In genomic region chr6:134916641-134917040, GRCm38 (mm10) we compare ENCODE assay signal across 8 mouse cellular contexts. TPM values are rescaled to one million over a fixed set of nuclear protein-coding genes. Genes with fewer than 3 reads are reported as not detected.
DNase-seq lines count a peak whose midpoint lies in the region; ATAC-seq and TF ChIP-seq lines count a peak whose summit lies in the region.

No protein-coding gene starts in this region.

- no peak for TF ChIP-seq CTCF in E14TG2a.4 (conservative IDR thresholded peaks at IDR 0.05; ENCODE audit: low read length)
- no peak for TF ChIP-seq CTCF in kidney, postnatal 0 days (IDR thresholded peaks at IDR 0.05; ENCODE audit: low read depth)

- peak overlapping the region; percentile 68 for H3K9ac ChIP-seq in heart, embryonic 11.5 days (ENCODE audit: low read depth, low read length)
- H3K9ac ChIP-seq in kidney, postnatal 0 days (ENCODE audit: low read depth, low read length), result peak overlapping the region; percentile 68
- peak overlapping the region; percentile 37; the same call in 1 of the 2 replicates for H3K9ac ChIP-seq in midbrain, embryonic 12.5 days (replicated peaks)

- no peak for ATAC-seq in heart, embryonic 11.5 days (replicated peaks; ENCODE audit: insufficient number of reproducible peaks, low FRiP score, low TSS enrichment)
- ATAC-seq in kidney, postnatal 0 days (replicated peaks; ENCODE audit: low FRiP score, low read depth), result no peak
- no peak for ATAC-seq in midbrain, embryonic 12.5 days (ENCODE audit: low FRiP score, low read depth)

- no peaks in the 10 kb centered on the region for H3K36me3 ChIP-seq in E14TG2a.4 (ENCODE audit: insufficient read depth, low read length)
- H3K36me3 ChIP-seq in heart, embryonic 11.5 days (ENCODE audit: control insufficient read depth, insufficient read depth, low read length), result no peaks in the 10 kb centered on the region
- H3K36me3 ChIP-seq in kidney, postnatal 0 days (ENCODE audit: insufficient read depth, low read length), result no peaks in the 10 kb centered on the region
- no peaks in the 10 kb centered on the region for H3K36me3 ChIP-seq in midbrain, embryonic 12.5 days

- DNase-seq in T-cell, adult 2 months (ENCODE audit: low spot score), result peak; percentile 57
- DNase-seq in kidney, postnatal 0 days (ENCODE audit: low spot score), result peak; percentile 43
- peak; percentile 66 to 79 for DNase-seq in thymus, postnatal 36 days
- DNase-seq in left cerebral cortex, postnatal 14 days (ENCODE audit: low spot score in 2 of 2), result no peak
- no peak for DNase-seq in urinary bladder, postnatal 10 days (ENCODE audit: low spot score)

- no peak overlapping the region for H3K27ac ChIP-seq in heart, embryonic 11.5 days (ENCODE audit: low read depth, low read length)
- peak overlapping the region; percentile 81 for H3K27ac ChIP-seq in kidney, postnatal 0 days
- no peak overlapping the region for H3K27ac ChIP-seq in midbrain, embryonic 12.5 days (replicated peaks)

- H3K4me3 ChIP-seq in E14TG2a.4 (replicated peaks; ENCODE audit: low read length), result peak overlapping the region; percentile 54
- H3K4me3 ChIP-seq in heart, embryonic 11.5 days (ENCODE audit: low read depth, low read length), result peak overlapping the region; percentile 53
- peak overlapping the region; percentile 40 for H3K4me3 ChIP-seq in kidney, postnatal 0 days (replicated peaks; ENCODE audit: low read depth, low read length)
- H3K4me3 ChIP-seq in midbrain, embryonic 12.5 days, result peak overlapping the region; percentile 42

- no peaks in the 10 kb centered on the region for H3K9me3 ChIP-seq in E14TG2a.4 (ENCODE audit: low read length)
- H3K9me3 ChIP-seq in heart, embryonic 11.5 days (replicated peaks; ENCODE audit: control insufficient read depth, low read length), result no peaks in the 10 kb centered on the region
- no peaks in the 10 kb centered on the region for H3K9me3 ChIP-seq in kidney, postnatal 0 days (replicated peaks; ENCODE audit: low read length)
- no peaks in the 10 kb centered on the region for H3K9me3 ChIP-seq in midbrain, embryonic 12.5 days

- peak overlapping the region; percentile 90 for H3K4me2 ChIP-seq in heart, embryonic 11.5 days
- peak overlapping the region; percentile 90 for H3K4me2 ChIP-seq in kidney, postnatal 0 days (ENCODE audit: low read length)
- peak overlapping the region; percentile 64 for H3K4me2 ChIP-seq in midbrain, embryonic 12.5 days (replicated peaks)

- H3K4me1 ChIP-seq in E14TG2a.4 (replicated peaks; ENCODE audit: low read depth, low read length), result peaks cover 54% of the 10 kb centered on the region
- H3K4me1 ChIP-seq in heart, embryonic 11.5 days (ENCODE audit: control insufficient read depth, insufficient read depth, low read length), result no peaks in the 10 kb centered on the region; the same call in 1 of the 2 replicates
- peaks cover 3% of the 10 kb centered on the region; the same call in 1 of the 2 replicates for H3K4me1 ChIP-seq in kidney, postnatal 0 days (replicated peaks; ENCODE audit: insufficient read depth, low read length)
- H3K4me1 ChIP-seq in midbrain, embryonic 12.5 days, result peaks cover 23% of the 10 kb centered on the region

- intact Hi-C loops in left cerebral cortex, postnatal 14 days (cut with DNase I), result loop anchor here (2.0 kb wide), 1 partner anchor 18 kb away; the partner anchor contains the start of gene Gpr19

- H3K27me3 ChIP-seq in E14TG2a.4 (ENCODE audit: insufficient read depth, low read length), result peaks cover 45% of the 10 kb centered on the region
- H3K27me3 ChIP-seq in heart, embryonic 11.5 days (ENCODE audit: control insufficient read depth, insufficient read depth, low read length), result no peaks in the 10 kb centered on the region
- H3K27me3 ChIP-seq in kidney, postnatal 0 days (ENCODE audit: insufficient read depth, low read length), result no peaks in the 10 kb centered on the region
- H3K27me3 ChIP-seq in midbrain, embryonic 12.5 days, result peaks cover 7% of the 10 kb centered on the region

- 0% methylated on average over 11 of the region's 11 CpGs for WGBS in heart, embryonic 11.5 days (ENCODE audit: insufficient replicate concordance)
- 0% methylated on average over 11 of the region's 11 CpGs for WGBS in kidney, postnatal 0 days
- under 1% methylated on average over 11 of the region's 11 CpGs for WGBS in midbrain, embryonic 12.5 days

RNA-seq across cellular contexts. Expression of gene Cdkn1b, which starts 3.6 kb away (rescaled TPM):
- 13.9 and 14.7 TPM in 2 replicates for polyA plus RNA-seq in heart, embryonic 11.5 days (2014; fragmentation: Nextera tagmentation; extraction: Ambion mirVana)
- polyA plus RNA-seq in kidney, postnatal 0 days (2015; fragmentation: Nextera tagmentation; extraction: Ambion mirVana), result 25.1 and 25.9 TPM in 2 replicates
- 28.3 and 30.0 TPM in 2 replicates for polyA plus RNA-seq in midbrain, embryonic 12.5 days (2016; fragmentation: Nextera tagmentation; extraction: Ambion mirVana)
- 10 to 100 TPM; 45.1 to 49.4 TPM for total RNA-seq in left cerebral cortex, postnatal 14 days (2021)

RNA-seq across cellular contexts. Expression of gene Gpr19, which starts 18.3 kb away (rescaled TPM):
- polyA plus RNA-seq in heart, embryonic 11.5 days (2014; fragmentation: Nextera tagmentation; extraction: Ambion mirVana), result 11.1 and 12.0 TPM in 2 replicates
- 11.1 and 12.1 TPM in 2 replicates for polyA plus RNA-seq in kidney, postnatal 0 days (2015; fragmentation: Nextera tagmentation; extraction: Ambion mirVana)
- polyA plus RNA-seq in midbrain, embryonic 12.5 days (2016; fragmentation: Nextera tagmentation; extraction: Ambion mirVana), result 42.4 and 42.7 TPM in 2 replicates
- 10 to 100 TPM; 27.5 to 28.0 TPM for total RNA-seq in left cerebral cortex, postnatal 14 days (2021)

Comparison
In these comparisons a context has a peak if more than half of its experiments do, and no peak if none do; other contexts are left out.
1. DNase-seq: peak in T-cell, adult 2 months (single experiment), kidney, postnatal 0 days (single experiment) and thymus, postnatal 36 days (2 of 2); none in left cerebral cortex, postnatal 14 days (0 of 2) and urinary bladder, postnatal 10 days (single experiment).
2. Peak in every context shown above with its lines, with median percentiles within 50 percentile points of each other: H3K4me3 ChIP-seq, H3K4me2 ChIP-seq and H3K9ac ChIP-seq.